Mouse (Mus musculus) telencephalon, adult 2 months (tissue): ENCODE measurements around the gene Gm4969.
"Not testable (repeated sequence)": the region's sequence is repeated elsewhere in the genome, so short reads cannot be mapped to it uniquely, and the experiment has no call there.

Experiments
- DNase-seq: peaks from one replicate; pipeline ENCODE4 v3.0.0-alpha.2; 2011; ENCODE audit warnings: low read depth, low spot score

Gene Gm4969

DNA sequence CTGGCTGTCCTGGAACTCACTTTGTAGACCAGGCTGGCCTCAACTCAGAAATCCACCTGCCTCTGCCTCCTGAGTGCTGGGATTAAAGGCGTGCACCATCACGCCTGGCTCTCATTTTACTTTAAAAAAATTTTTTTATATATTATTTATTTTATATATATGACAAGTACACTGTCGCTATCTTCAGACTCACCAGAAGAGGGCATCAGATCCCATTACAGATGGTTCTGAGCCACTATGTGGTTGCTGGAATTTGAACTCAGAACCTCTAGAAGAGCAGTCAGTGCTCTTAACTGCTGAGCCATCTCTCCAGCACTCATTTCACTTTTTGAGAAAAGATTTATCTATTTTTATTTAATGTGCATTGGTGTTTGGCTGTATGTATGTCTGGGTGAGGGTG, 47.1 kb downstream of the Gm4969 start:
- DNase-seq = not testable (repeated sequence)

DNA sequence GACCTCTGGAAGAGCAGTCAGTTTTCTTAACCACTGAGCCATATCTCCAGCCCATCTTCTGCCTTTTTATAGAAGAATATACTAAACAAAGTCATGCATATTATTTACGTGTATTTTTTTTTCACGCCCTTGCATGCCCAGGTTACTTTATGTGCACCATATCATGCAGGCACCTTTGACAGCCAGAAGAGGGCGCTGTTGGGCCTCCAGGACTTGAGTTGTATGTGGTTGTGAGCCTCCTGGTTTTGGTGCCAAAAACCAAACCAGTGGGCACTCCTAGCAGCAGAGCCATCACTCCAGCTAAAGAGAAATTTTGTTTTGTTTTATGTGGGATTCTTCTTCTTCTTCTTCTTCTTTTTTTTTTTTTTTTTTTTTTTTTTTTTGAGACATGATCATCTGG, 48.7 kb downstream of the Gm4969 start:
- no peak for DNase-seq

DNA sequence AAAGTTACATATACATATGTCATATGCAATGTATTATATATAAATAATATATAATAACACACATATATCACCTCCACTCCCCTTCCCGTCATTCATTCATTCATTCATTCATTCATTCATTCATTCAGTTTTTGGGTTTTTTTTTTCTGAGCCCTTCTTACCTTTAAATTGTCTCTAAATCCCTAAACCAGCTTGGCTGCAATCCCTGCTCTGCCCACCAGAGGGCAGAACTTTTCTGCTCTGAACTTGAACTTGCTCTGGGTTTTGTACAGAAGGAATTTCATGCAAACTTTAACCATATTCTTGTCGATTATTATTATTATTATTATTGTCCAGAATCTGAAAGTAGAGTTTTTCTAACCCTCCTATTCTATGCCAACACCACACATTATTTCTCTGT, 49.5 kb downstream of the Gm4969 start:
- DNase-seq = no peak

DNA sequence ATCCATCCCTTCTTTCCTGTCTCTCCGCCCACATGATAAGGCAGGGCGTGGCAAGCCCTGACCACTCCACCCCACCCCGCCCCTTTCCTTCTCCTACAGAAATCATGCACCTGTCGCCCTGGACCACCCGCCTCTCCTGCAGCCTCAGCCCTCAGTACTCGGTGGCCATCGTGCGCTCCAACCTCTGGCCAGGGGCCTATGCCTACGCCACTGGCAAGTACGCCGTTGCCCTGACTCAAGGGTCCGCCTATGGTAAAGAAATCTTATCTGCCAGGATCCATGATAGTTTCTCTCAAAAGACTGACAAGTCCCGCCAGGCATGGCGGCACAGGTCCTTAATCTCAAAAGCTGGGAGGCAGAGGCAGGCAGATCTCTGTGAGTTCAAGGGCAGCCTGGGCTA, 50.2 kb downstream of the Gm4969 start:
- DNase-seq = no peak

DNA sequence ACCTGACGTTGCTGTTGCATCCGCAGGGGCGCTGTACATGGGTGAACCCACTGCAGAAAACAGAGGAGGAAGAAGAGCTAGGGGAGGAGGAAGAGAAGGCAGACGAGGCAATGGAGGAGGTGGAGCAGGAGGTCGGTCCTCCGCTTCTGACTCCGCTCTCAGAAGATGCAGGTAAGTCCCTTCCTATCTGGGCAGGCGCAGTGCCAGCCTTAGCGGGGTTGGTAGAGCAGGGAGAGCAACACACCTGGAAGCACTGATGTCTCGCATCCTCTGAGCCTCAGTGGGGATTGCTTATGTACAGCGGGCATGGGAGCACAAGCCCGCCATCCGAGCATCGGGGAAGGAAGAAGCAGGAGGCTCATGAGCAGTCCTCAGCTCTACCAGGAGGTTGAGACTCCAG, 51.1 kb downstream of the Gm4969 start:
- no peak for DNase-seq

DNA sequence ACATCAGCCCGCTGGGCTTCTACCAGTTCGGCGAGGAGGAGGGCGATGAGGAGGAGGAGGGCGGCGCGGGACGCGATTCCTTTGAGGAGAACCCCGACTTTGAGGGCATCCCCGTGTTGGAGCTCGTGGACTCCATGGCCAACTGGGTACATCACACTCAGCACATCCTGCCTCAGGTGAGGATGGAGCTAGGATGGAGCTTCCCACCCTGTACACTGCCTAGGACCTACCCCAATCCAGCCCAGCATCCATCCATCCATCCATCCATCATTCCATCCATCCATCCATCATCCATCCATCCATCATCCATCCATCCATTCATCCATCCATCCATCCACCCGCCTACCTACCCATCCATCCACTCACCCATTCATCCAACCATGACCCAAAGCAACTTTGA, 52.3 kb downstream of the Gm4969 start:
- no peak for DNase-seq

DNA sequence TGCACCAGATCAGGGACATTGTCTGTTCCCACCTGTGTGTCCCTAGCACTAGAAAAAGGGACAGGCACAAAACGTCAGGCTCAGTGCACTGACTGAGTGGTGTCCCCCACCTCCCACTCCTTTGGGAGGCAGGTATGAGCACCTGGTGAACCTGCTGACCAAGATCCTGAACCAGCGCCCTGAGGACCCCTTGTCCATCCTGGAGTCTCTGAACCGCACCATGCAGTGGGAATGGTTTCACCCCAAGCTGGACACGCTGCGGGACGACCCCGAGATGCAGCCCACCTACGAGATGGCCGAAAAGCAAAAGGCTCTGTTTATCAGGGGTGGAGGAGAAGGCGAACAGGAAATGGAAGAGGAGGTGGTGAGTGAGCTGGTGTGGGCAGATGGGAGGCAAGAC, 60.8 kb downstream of the Gm4969 start:
- DNase-seq = no peak

DNA sequence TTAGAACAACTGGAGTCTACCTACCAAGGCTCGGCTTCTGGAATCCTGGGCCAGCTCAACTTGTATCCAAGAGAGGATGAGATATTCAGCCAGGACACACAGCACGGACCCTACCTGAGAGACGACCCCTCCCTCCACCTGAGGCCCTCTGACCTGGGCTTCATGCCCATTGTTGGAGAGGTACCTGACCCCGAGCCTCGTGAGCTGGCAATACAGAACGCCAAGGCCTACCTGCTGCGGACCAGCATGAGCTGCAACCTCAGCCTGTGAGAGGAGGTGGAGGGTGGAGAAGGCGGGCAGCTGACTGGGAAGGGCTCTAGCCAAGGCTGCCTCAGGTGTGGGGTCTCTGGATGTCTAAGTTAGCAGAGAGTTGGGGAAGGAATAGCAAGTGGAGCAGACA, 63.1 kb downstream of the Gm4969 start:
- no peak for DNase-seq

DNA sequence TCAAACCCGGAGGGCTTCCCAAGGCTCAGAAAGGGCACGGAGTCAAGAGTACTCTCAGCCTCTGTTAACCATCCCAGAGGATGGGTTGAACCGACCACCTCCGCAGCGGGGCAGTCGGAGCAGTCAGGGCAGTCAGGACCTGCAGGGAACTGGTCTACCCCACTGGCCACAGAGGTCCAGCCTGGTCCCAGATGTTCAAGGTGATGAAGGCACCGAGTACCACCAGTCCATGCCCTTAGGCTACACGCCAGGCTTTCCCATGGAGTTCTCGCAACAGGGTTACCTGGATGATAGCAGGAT, 63.4 kb downstream of the Gm4969 start:
- no peak for DNase-seq

DNA sequence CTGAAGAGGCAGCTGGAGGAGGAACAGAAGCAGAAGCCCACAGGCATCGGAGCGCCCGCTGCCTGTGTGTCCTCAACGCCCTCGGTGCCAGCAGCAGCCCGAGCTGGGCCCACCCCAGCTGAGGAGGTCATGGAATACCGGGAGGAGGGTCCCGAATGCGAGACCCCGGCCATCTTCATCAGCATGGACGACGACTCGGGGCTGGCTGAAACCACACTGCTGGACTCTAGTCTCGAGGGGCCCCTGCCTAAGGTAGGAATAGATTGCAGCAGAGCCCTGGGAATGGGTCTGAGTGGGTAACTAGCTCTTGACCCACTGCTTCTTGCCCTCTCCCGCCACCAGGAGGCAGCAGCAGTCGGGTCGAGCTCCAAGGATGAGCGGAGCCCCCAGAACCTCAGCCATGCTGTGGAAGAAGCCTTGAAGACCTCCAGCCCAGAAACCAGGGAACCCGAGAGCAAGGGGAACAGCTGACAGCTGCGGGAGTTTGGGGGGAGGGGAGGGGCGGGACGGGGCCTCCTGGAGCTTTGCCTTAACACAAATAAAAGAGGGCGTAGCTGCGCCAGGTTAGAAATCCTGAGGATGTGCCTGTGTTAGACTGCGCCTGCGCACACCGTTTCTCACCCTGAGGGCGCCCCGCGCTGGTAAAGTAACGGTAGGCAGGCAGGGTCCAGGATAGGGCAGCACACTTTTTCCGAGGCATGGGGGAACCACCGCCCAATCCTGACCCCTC, 64.0 kb downstream of the Gm4969 start, which contains the start of gene Rsph6a:
Rsph6a (plus strand) TSS at position 644 of the 730 bp plus-strand sequence.
- no peak for DNase-seq

DNA sequence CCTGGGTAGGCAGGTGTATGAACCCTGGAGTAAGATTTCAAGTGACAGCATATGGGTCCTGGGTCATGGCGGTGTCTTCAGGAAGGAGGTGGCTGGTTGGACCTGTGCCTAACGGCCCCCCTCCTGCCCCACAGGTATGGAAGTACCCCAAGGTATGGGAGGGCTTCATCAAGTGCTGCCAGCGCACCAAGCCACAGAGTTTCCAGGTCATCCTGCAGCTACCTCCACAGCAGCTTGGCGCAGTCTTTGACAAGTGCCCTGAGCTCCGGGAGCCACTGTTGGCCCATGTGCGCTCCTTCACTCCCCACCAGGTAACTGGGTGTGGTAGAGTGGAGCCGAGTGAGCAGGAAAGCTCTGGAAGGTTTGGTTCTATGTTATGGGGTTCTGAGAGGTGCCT, 65.0 kb downstream of the Gm4969 start:
- DNase-seq = no peak

DNA sequence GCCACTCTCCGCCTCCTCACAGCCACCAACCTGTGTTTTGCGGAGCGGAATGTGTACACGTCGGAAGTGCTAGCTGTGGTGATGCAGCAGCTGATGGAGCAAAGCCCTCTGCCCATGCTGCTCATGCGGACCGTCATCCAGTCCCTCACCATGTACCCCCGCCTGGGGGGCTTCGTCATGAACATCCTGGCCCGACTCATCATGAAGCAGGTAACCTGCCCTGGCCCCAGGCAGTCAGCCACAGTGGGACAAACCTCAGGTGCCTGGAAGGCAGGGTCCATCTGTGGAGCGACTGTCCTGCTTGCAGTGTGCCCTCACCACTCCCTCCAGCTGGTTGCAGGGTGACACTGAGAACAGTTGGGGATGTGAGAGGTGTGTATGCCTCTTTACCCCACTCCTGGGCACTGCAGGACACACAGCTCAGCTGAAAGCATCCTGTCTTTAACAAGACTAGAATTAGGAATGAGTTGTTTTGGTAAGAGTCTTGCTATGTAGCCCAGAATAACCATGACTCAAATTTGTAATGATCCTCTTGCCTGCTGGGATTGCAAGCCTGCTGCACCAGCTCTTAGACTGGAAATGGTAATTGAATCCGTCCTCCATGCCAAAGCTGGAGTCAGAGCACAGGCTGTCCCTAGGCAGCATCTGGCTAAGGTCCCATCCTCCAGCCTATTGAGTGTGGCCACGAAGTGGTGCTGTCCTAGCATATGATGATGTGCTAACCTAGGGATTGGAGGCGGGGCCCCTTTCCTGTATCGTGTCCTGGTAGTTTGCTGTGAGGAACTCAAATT, 65.6 kb downstream of the Gm4969 start:
- peak; percentile 83 for DNase-seq

DNA sequence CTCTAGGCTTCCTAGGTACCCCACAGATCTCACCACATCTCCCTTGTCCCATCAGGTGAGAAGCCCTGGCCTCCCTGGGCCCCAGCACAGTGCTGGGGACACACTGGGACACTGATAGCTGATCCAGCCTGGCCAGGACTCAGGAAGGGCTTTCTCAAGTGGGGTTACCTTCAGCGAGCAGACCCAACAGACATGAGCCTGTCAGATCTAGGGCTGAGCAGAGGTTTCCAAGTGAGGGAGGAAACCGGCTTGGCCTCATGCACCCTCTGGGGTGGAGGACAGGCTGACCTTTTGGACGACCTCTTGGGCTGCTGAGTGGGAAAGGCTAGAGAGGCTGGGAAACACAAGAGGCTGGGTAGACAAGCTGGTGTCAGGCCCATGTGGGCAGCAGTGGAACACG, 67.0 kb downstream of the Gm4969 start:
- DNase-seq = no peak

DNA sequence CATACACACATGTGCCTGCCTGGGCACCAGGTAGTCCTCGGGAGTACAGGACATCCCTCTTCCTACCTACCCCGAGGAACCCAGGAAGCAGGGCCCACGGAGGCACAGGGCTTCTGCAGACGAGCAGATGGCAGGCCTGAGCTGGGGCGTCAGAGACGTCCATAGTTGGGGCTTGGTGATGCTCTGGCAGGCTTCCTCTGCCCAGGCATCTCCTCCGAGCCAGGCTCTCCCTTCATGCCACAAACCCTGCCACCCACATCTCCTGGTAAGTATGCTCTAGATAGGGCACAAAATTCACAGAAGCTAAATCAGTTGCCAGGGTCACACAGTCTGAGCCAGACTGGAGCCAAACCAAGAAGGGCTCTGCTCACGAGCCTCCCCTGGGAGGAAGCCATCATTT, 68.0 kb downstream of the Gm4969 start:
- DNase-seq = peak; percentile 34

DNA sequence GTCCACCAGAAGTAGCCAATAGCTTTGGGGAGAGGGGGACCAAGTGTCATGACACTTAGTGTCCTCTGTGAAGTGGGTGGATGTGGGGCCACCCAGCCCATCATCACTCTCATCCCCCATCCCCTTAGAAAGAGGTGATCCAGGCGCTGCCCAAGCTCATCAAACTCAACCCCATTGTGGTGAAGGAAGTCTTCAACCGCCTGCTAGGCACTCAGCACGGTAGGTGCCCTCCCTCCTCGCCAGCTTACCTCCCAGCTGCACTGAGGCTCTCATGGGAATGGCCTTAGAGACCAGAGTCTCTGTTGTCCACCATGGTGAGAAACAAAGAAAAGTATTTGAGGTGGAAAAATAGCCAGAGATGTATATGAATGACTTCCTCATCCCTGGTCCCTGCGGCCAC, 68.9 kb downstream of the Gm4969 start:
- no peak for DNase-seq
